Mouse (Mus musculus): Measurements from ENCODE around the gene Plxna4.

The Plxna4 gene

GRCm38 (mm10) chr6:32471639-32472038, 116.4 kb downstream of the Plxna4 start:
- no peak for DNase-seq

- DNase-seq, result no peak
Observed at GRCm38 (mm10) chr6:32469196-32469595, 118.8 kb downstream of the Plxna4 start.

- DNase-seq, result no peak
Observed at GRCm38 (mm10) chr6:32465129-32465528, 122.9 kb downstream of the Plxna4 start.

- DNase-seq, result no peak
Observed at GRCm38 (mm10) chr6:32464637-32465036, 123.4 kb downstream of the Plxna4 start.

DNA sequence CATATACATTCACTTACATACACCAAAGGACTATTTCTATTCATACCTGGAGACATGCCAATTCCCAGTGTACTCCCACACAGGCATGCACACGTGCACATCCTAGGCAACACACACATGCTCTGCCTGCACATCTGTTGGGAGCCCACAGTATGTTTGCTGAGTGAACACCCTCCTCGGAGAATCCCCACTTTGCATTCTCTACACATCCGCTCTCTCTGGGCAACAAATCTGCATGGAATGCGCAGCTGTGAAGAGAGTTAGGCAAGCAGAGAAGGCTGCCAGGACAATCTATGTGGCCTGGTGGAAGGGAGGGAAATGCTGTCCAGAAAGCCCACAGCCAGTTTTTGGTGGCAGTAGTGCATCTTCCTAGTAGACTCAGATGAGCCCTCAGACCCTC, 123.9 kb downstream of the Plxna4 start:
- no peak for DNase-seq

DNA sequence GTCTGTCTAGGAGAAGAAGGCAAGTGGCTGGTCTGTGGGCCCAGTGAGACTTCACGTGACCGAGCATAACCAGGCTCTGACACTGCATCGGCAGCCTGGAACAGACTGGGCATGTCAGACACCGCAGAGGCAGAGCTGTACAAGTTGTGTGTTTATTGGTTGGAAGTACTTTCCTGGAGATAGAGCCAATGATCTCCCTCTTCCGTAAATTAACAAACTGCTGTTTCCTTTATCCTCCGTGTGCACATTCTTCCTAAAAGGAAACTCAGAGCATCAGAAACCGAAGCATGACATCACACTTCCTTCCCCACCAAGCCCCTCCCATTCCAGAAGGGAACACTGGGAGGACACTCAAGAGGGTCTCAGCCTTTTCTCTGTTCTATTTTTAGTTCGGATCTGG, 127.6 kb downstream of the Plxna4 start:
- DNase-seq, result peak; percentile 36

DNA sequence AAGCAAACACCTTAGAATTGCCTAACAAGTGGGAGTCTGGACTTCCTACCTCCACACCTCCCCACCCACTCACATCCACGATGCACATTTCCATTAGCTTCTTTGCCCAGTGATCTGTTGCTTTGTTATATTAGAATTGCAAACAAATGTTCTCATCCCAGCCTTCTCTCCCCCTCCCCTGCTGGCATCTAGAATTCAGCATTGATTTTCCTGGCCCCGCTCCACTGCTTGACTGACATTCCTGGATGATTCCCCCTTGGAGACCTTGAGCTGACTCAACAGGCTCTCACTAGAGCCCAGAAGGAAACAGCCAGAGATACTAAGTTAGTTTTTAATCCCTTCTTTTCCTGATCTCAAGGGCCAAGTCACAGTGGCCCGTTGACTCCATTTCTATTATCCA, 131.4 kb downstream of the Plxna4 start:
- DNase-seq, result no peak

DNA sequence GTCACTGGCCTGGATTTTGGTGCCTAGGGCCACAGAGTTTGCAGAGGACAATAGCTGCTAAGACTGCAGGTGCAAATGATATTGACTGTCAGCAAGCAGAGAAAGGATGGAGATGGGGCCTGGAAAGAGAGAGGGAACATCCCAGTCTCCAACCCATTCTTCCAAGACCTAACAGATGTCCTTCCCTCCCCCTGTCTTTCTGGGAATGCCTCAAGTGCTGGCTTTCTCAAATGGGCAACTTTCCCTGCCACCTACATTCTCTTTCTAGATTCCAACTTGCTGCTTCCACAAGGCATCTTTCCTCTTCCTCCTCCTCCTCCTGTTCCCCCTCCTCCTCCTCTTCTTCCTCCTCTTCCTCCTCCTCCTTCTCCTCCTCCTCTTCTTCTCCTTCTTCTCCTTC, 136.1 kb downstream of the Plxna4 start:
- DNase-seq, result no peak

- no peak for DNase-seq
Observed at GRCm38 (mm10) chr6:32449237-32449963, 138.6 kb downstream of the Plxna4 start.

- no peak for DNase-seq
Observed at GRCm38 (mm10) chr6:32448787-32449186, 139.2 kb downstream of the Plxna4 start.

DNA sequence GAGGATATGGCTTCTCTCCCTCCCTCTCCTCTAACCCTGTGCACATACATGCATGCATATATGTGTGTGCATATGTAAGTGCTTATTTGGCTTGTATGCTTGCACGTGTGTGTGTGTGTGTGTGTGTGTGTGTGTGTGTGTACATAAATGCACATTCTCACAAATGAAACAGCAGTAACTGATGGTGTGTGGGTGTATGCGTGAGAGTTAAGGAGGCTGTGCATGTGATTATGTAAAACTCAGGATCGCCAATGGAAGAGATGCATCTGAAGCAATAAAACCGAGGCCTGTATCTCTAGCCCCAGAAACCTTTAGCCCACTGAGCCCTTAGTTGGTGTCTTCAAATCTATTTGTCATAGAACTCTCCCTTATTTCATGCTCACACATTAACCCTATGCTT, 141.7 kb downstream of the Plxna4 start:
- no peak for DNase-seq

GRCm38 (mm10) chr6:32445246-32445645, 142.7 kb downstream of the Plxna4 start:
- no peak for DNase-seq

GRCm38 (mm10) chr6:32444393-32444792, 143.6 kb downstream of the Plxna4 start:
- no peak for DNase-seq

GRCm38 (mm10) chr6:32443679-32444078, 144.3 kb downstream of the Plxna4 start:
- DNase-seq, result no peak

DNA sequence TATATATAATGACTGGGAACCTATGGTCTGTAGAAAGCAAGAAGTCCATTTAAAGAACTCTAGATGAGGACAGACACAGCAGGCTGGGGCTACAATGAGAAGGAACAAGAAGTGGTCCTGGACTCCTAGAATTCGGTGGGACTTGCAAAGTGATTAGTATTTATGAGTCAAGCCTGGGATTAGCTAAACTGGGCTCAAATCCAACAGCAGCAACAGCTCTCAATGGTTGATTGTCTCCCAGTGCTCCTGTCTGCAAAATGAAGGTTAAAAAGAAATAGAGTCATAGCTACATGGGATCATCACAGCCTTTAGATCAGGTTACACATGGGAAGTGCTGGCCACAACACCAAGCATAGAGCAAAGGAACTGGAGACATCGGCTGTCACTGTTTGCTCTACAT, 148.6 kb downstream of the Plxna4 start:
- DNase-seq, result no peak

DNA sequence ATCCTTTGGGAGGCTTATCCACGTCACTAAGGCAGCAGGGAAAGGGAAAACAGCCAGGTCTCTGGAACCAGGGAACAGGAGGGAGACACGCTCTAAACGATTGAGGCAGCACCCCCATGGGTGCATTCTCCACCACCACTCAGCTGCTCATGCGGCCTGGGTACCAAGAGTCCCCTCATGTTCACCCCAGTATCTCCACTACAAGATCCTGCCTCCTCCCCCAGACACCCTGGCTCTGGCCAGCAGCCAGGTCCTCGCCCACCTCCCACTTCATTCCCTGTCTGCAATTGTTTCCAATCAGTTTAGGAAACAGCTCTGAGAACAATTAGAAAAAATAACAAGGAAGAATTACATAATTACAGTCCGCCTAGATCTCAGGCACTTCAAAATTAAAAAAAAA, 150.8 kb downstream of the Plxna4 start:
- DNase-seq, result peak; percentile 12

DNA sequence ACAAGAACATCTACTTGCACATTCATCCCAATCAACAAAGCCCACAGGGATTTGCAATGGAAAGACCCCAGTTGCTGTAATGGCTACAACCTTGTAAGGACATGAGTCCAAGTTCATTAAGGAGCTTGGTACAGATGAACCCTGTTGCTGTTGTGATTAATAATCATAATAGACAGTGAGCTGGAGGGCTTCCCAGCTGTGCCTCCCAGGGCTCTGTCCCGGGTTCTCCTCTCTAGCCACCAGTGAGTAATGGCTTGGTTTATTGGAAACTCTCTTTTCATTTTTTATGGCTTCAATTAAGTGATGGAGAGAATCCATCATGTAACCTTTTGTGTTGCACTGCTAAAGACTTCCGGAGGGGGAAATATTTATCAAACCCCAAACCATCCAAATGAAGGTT, 164.9 kb downstream of the Plxna4 start:
- no peak for DNase-seq

DNA sequence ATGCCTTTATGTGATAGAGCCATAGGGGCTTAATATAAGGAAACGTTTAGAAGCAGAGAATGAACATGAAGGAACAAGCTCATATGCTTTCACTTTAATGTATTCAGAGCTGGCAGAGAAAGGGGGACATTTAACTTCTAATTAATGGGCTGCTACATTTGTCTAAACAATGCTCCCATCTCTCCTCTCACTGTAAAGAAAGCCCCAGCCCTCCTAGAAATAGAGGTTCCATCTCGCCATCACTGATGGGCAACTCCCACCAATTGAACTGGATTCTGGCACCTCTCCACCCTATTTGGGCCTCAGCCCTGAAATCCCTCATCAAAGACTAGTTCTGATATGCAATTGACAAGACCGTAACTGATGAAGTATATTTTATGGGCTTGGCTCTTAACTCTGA, 167.4 kb downstream of the Plxna4 start:
- DNase-seq, result no peak

DNA sequence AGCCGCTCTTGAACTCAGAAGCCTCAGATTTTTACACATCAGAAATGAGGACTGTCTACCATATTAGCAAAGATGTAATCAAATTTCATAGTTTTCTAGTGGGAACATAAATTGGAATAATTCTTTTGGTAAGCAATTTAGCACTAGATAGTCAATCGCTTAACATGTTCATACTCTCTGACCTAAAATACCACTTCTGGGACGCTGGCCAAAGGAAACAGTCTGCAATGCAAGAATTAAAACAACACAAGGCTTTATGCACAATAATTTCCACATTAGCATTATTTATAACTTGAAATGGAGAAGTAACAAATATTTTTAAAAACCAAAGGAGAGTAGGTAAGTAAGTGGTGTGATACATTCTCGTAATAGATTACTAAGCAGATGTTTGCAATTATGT, 170.6 kb downstream of the Plxna4 start:
- DNase-seq, result peak; percentile 64

- DNase-seq, result no peak
Observed at GRCm38 (mm10) chr6:32411325-32411724, 176.7 kb downstream of the Plxna4 start.

- no peak for DNase-seq
Observed at GRCm38 (mm10) chr6:32409625-32410024, 178.4 kb downstream of the Plxna4 start.

DNA sequence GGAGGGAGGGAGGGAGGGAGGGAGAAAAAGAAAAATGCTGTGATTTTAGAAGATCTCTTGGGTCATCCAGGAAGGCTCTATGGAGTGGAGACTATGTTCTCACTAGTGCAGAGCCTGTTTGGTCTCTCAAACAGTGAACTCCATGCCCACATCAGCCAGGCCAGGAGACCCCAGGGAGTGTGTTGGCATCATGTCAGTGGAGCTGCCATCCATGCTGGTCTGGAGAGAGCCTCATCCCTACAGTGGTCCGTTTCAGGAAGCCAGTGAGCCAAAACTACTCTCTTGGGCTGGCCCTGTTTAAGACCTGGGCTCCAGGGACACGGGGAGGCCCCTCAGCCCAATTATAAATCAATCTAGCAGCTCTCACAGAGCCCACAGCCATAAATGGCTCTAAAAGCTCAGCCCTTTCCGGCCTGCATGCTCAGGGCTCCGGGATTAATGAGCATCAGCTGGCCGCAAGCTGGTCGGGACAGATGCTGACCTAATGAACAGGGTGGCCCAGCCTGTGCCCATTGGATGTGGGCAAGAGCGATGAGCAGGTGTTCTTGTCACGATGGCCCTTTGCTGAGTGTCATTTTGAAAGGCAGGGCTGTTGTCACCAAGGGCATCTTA, 180.3 kb downstream of the Plxna4 start:
- DNase-seq, result peak; percentile 36

- no peak for DNase-seq
Observed at GRCm38 (mm10) chr6:32406316-32407095, 181.5 kb downstream of the Plxna4 start.

Data from kidney, postnatal 10 days (tissue).